Mouse (Mus musculus) E14TG2a.4 (cell line): ENCODE results near the gene Trim30a.
"Not testable (repeated sequence)": the region's sequence is repeated elsewhere in the genome, so short reads cannot be mapped to it uniquely, and the experiment has no call there.

Source experiments
- CTCF ChIP-seq: conservative IDR thresholded peaks from 2 replicates; pipeline ENCODE4 v1.5.1; 2014; ENCODE audit warnings: low read length
- NANOG ChIP-seq: IDR thresholded peaks from 2 replicates; pipeline ENCODE4 v1.6.1; 2014; ENCODE audit warnings: borderline replicate concordance, low read length, mixed read lengths
- POU5F1 ChIP-seq: IDR thresholded peaks from 2 replicates; pipeline ENCODE4 v1.6.1; 2014; ENCODE audit warnings: low read length, borderline replicate concordance

DNA sequence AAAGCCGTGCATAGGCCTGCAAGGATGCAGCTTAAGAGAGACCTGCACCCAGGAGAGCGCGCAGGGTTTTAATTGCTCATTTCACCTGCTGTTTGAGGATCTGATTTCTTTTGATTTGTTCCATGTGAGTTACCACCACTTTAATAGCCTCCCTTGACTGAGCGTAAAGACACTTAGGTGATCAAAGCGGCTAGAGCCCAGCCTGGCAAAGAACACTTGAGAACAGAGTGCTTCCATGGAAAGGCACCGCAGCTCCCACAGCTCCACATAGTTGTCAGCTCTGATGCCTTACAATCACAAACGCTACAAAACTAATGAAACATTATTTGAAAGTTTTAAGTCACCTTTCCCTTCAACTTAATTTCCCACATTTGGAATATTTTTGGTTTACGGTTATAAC is 34.5 kb upstream of the Trim30a start:
- not testable (repeated sequence) for TF ChIP-seq CTCF, NANOG, POU5F1
